Mouse (Mus musculus) liver, embryonic 15.5 days (tissue): ENCODE results near the gene Lipc. TPM values are rescaled to one million over a fixed set of nuclear protein-coding genes. Genes with fewer than 3 reads are reported as not detected.
"Not testable (repeated sequence)": the region's sequence is repeated elsewhere in the genome, so short reads cannot be mapped to it uniquely, and the experiment has no call there.

Source experiments
- ATAC-seq: fragments of 200-750 bp; cut with Nextera tagmentation; 2 replicates; pipeline ENCODE4 v1.8.0; 2017; ENCODE audit warnings: moderate number of reproducible peaks, mild to moderate bottlenecking, moderate library complexity; ENCODE audit not compliant: insufficient read depth
- H3K27ac ChIP-seq: fragments of 300-500 bp; sonication (generic); replicated peaks from 2 replicates; pipeline ENCODE4 v1.5.1; 2015; ENCODE audit warnings: mild to moderate bottlenecking, inconsistent platforms
- H3K27me3 ChIP-seq: fragments of 300-500 bp; sonication (generic); 2 replicates; pipeline ENCODE4 v1.6.1; 2015; ENCODE audit warnings: mild to moderate bottlenecking, inconsistent platforms
- H3K36me3 ChIP-seq: fragments of 300-500 bp; sonication (generic); replicated peaks from 2 replicates; pipeline ENCODE4 v1.6.1; 2015; ENCODE audit warnings: moderate library complexity, mild to moderate bottlenecking, inconsistent platforms
- H3K4me1 ChIP-seq: fragments of 300-500 bp; sonication (generic); replicated peaks from 2 replicates; pipeline ENCODE4 v1.6.1; 2015; ENCODE audit warnings: inconsistent platforms
- H3K4me2 ChIP-seq: fragments of 300-500 bp; sonication (generic); 2 replicates; pipeline ENCODE4 v1.6.1; 2015; ENCODE audit warnings: moderate library complexity, mild to moderate bottlenecking, inconsistent platforms
- H3K4me3 ChIP-seq: fragments of 300-500 bp; sonication (generic); replicated peaks from 2 replicates; pipeline ENCODE4 v1.5.1; 2015; ENCODE audit warnings: mild to moderate bottlenecking, inconsistent platforms
- H3K9ac ChIP-seq: fragments of 300-500 bp; sonication (generic); 2 replicates; pipeline ENCODE4 v1.6.1; 2015; ENCODE audit warnings: moderate library complexity, mild to moderate bottlenecking, inconsistent platforms
- H3K9me3 ChIP-seq: fragments of 300-500 bp; sonication (generic); replicated peaks from 2 replicates; pipeline ENCODE4 v1.6.1; 2016; ENCODE audit warnings: inconsistent platforms
- WGBS: fragments of 180-500 bp; shearing (Covaris S2); methylation state at CpG from one replicate; pipeline ENCODE4 v1.1.7; 2015; ENCODE audit warnings: mixed read lengths; ENCODE audit not compliant: insufficient replicate concordance; 5-methylcytosine and 5-hydroxymethylcytosine counted together
- polyA plus RNA-seq: library from polyadenylated mRNA; unstranded; fragments of >200 nt; fragmentation: Nextera tagmentation; extraction: Ambion mirVana; gene quantifications from 2 replicates; pipeline ENCODE4 v1.2.1, GENCODE M21; 2015

Gene Lipc
- polyA plus RNA-seq, 1 experiment from 2014 or later, result 39.5 TPM

DNA sequence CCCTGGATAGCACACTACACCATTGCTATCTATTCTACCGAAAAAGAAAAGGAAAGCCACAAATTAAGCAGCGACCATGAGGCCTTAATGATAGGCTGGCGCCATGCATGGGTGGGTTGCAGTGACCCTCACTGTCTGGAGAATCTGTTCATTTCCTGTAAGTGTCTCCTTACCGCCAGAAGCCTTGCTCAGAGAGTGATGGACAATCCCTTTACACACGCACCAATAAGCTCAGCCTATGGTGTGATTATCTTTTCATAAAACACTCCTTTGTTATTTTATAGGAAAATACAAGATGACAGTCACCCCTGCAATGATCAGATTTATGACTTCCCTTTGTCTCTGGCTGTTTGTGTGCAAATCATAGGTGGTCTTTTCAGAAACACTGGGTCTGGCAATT is 92.8 kb downstream of the Lipc start:
- Histone ChIP-seq H3K9ac (no peak overlapping the region), H3K4me1 (peaks cover 58% of the 10 kb centered on the region), H3K27ac (no peak overlapping the region), H3K36me3 (no peaks in the 10 kb centered on the region), H3K27me3 (no peaks in the 10 kb centered on the region), H3K4me2 (no peak overlapping the region), H3K4me3 (no peak overlapping the region), H3K9me3 (no peaks in the 10 kb centered on the region)
- ATAC-seq, result no peak
- 60% methylated on average over 5 of the region's 5 CpGs for WGBS

DNA sequence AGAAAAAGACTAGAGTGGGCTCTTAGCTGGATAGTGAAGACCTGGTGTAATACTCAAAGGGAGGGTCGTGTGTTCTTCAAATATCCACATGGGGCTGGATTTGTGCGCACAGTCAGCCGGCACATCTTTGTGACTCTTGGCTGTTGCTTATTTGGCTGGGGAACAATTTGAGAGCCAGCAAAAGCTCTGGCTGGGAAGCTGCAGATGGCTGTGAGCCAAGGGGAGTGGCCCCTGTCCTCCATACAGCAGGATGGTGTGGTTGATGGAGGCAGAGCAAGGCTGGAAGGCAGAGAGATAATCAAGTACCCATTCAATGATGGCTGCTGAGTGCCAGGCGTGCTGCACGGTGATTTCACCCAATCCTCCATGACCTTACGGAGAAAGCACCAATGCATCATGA is 96.2 kb downstream of the Lipc start:
- Histone ChIP-seq H3K4me1 (peaks cover 59% of the 10 kb centered on the region), H3K27ac (peak overlapping the region; percentile 29; the same call in 1 of the 2 replicates), H3K27me3 (no peaks in the 10 kb centered on the region), H3K9ac (0 out of 2 replicates have a peak overlapping the region, but pooled peaks have one; percentile 20), H3K9me3 (no peaks in the 10 kb centered on the region), H3K4me2 (no peak overlapping the region), H3K4me3 (no peak overlapping the region), H3K36me3 (no peaks in the 10 kb centered on the region)
- WGBS, result 53% methylated on average over 6 of the region's 6 CpGs
- ATAC-seq, result peak; percentile 68

DNA sequence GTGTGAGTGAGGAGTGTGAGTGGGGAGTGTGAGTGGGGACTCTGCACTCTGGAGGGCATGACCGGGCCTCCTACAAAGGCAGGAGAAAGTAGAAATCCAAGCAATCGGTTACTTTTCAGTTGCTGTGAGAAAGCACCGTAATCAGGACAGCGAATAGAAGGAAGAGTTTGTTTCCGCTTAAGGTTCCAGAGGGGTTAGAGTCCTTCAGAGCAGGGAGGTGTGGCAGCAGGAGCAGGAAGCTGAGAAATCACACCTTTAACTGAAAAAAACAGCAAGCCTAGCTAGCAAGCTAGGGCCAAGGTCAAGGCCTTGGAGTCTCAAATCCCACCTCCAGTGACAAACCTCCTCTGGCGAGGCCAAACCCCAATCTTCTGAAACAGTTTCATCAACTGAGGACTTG is 97.1 kb downstream of the Lipc start:
- Histone ChIP-seq H3K4me3 (no peak overlapping the region), H3K4me2 (no peak overlapping the region), H3K4me1 (peaks cover 61% of the 10 kb centered on the region), H3K36me3 (no peaks in the 10 kb centered on the region), H3K9ac (no peak overlapping the region), H3K27ac (peak overlapping the region; percentile 29; the same call in 1 of the 2 replicates), H3K27me3 (no peaks in the 10 kb centered on the region), H3K9me3 (no peaks in the 10 kb centered on the region)
- ATAC-seq, result no peak
- 64% methylated on average over 6 of the region's 6 CpGs for WGBS

DNA sequence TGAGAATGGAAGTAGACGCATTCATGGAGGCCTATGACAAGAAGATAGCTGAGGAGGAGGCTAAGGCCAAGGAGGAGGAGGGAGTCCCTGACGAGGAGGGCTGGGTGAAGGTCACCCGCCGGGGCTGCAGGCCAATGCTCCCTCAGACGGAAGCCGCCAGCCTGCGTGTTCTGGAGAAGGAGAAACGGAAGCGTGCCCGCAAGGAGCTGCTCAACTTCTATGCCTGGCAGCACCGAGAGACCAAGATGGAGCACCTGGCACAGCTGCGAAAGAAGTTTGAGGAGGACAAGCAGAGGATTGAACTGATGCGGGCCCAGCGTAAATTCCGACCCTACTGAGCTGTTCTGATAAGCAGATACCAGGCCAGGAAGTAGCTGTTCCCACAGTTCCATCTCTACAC is 98.9 kb downstream of the Lipc start:
- H3K4me1 ChIP-seq, result peaks cover 66% of the 10 kb centered on the region
- H3K36me3 ChIP-seq, ATAC-seq, H3K4me2 ChIP-seq, H3K9ac ChIP-seq, H3K27ac ChIP-seq, H3K9me3 ChIP-seq, H3K4me3 ChIP-seq, H3K27me3 ChIP-seq: not testable (repeated sequence)
- 60% methylated on average over 15 of the region's 15 CpGs for WGBS

DNA sequence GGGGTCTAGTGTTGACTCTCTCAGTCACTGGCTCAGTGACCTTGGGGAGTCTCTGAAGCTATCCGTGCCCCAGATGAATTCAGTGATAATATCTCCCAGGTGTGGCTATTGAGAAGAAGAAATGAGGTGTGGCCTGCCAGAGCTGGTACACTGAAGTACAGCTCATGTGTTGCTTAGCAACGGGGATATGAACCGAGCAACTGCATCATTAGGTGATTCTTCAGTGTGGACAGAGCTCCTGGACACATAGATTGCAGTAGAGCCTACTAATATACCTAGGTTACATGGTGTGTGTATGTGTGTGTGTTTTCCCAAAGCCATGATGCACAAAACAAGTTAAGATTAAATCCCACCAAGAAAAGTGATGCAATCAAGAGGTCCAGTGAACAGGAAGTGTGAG is 100.5 kb downstream of the Lipc start:
- Histone ChIP-seq H3K27ac (peak overlapping the region; percentile 19; the same call in 1 of the 2 replicates), H3K9me3 (no peaks in the 10 kb centered on the region), H3K4me2 (no peak overlapping the region), H3K4me3 (no peak overlapping the region), H3K9ac (no peak overlapping the region), H3K36me3 (no peaks in the 10 kb centered on the region), H3K27me3 (no peaks in the 10 kb centered on the region), H3K4me1 (peaks cover 74% of the 10 kb centered on the region)
- ATAC-seq, result no peak
- WGBS, result 60% methylated on average over 3 of the region's 3 CpGs

DNA sequence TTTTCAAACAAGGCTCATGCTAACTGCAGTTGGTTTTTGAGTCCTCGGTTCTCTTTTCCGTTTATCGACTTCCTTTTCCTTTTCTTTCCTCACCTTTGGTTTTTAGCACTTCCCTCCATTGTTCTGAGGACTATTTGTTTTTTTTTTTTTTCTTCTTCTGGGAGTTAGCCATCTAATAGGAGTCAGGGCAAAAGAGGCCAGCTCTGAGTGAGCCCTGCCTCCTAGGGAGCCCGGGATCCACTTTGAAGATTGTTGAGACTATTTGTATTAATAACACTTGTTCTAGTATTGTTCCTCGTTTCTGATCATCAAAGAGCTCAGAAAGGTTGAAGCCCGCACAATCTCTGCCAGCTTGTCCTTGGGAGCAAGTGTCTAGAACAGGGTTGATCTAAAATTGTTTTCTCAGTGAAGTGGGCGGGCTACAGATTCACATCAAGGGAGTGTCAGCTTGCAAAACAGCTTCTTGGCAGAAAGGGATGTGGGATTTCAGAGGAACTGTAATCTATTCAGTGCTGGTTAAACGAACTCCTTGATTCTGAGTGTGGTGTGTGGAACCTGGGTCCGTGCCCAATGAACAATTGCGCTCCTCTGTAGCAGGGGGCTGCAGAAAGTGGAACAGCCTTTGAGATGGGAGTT is 103.8 kb downstream of the Lipc start:
- peak; percentile 58 for ATAC-seq
- Histone ChIP-seq H3K4me2 (peak overlapping the region; percentile 80), H3K9ac (peak overlapping the region; percentile 57), H3K27ac (peak overlapping the region; percentile 91), H3K36me3 (no peaks in the 10 kb centered on the region), H3K4me1 (peaks cover 62% of the 10 kb centered on the region), H3K27me3 (no peaks in the 10 kb centered on the region), H3K9me3 (no peaks in the 10 kb centered on the region), H3K4me3 (peak overlapping the region; percentile 46)
- 9% methylated on average over 10 of the region's 10 CpGs for WGBS

DNA sequence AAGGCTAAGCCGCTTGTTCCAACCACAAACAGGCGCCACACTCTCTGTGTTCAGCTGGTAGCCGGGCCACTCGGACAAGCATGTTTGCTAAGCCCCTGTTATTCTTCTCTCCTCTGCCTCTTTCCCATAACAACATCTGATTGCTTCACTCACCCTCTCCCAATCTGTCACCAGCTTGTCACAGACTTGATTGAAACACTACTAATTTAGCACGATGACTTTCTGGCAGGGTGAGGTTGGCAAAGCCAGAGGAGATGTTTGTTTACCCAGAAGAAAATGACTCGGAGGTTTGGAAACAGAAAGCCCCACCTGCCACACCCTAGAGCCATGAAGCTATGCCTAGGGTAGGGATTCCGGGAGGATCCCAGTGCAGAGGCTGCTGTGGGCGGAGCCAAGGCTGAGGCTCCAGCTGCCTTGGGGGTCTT is 104.4 kb downstream of the Lipc start:
- H3K36me3 ChIP-seq, result no peaks in the 10 kb centered on the region
- 10% methylated on average over 8 of the region's 8 CpGs for WGBS
- H3K4me1 ChIP-seq, result peaks cover 64% of the 10 kb centered on the region
- H3K27ac ChIP-seq, result peak overlapping the region; percentile 91
- no peaks in the 10 kb centered on the region for H3K27me3 ChIP-seq
- ATAC-seq, result peak; percentile 91
- peak overlapping the region; percentile 57 for H3K9ac ChIP-seq
- H3K4me3 ChIP-seq, result peak overlapping the region; percentile 46
- peak overlapping the region; percentile 80 for H3K4me2 ChIP-seq
- no peaks in the 10 kb centered on the region for H3K9me3 ChIP-seq

DNA sequence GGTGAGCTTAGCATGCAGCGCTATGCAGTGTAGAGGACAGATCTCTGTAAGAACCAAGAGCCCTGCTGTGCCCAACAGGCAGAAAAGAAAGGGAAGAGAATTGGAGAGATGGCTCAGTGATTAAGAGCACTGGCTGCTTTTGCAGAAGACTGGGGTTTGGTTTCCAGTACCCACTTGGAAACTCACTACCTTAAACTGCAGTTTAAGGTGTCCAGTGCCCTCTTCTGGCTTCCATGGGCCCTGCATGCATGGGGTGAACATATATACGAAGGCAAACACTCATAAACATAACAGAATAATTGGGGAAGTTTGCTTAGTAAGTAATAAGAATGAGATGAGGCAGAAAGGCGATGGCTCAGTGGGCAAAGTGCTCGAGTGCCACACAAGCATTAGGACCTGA is 108.8 kb downstream of the Lipc start:
- Histone ChIP-seq H3K36me3 (no peaks in the 10 kb centered on the region), H3K27ac (peak overlapping the region; percentile 100), H3K4me2 (no peak overlapping the region), H3K27me3 (no peaks in the 10 kb centered on the region), H3K9ac (no peak overlapping the region), H3K4me1 (peaks cover 82% of the 10 kb centered on the region), H3K4me3 (no peak overlapping the region), H3K9me3 (no peaks in the 10 kb centered on the region)
- ATAC-seq, result no peak
- 81% methylated on average over 4 of the region's 4 CpGs for WGBS

DNA sequence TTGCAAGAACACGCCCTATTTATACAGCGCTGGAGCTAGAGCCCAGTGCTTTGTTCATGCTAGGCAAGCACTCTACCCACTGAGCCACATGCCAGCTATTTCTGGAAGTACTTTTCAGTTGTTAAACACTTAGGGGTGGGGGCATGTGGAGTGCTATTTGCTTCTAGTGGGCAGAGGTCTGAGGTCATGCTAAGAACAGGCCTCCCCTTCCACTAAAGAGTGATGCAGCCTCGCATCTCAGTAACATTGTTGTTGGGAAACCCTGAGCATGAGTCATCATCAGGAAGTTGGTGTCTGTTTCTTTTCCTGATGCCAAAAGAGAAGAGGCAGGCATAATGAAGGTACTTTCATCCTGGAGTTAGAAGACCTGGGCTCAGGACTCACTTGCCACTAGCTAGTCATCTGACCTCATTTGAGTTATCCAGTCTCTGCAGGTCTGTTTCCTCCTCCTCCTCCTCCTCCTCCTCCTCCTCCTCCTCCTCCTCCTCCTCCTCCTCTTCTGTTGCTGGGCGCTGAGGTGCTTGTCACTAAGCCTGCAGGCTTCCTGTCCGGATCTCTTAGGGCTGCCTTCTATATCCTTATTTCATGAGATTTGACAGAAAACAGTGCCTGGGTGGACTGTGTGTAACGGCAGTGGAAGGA is 109.6 kb downstream of the Lipc start:
- H3K9ac ChIP-seq, result peak overlapping the region; percentile 34; the same call in 1 of the 2 replicates
- 42% methylated on average over 6 of the region's 6 CpGs for WGBS
- H3K27me3 ChIP-seq, result no peaks in the 10 kb centered on the region
- H3K4me1 ChIP-seq, result peaks cover 82% of the 10 kb centered on the region
- H3K27ac ChIP-seq, result peak overlapping the region; percentile 100
- peak; percentile 43 for ATAC-seq
- H3K36me3 ChIP-seq, result no peaks in the 10 kb centered on the region
- no peaks in the 10 kb centered on the region for H3K9me3 ChIP-seq
- H3K4me3 ChIP-seq, result no peak overlapping the region
- H3K4me2 ChIP-seq, result no peak overlapping the region

DNA sequence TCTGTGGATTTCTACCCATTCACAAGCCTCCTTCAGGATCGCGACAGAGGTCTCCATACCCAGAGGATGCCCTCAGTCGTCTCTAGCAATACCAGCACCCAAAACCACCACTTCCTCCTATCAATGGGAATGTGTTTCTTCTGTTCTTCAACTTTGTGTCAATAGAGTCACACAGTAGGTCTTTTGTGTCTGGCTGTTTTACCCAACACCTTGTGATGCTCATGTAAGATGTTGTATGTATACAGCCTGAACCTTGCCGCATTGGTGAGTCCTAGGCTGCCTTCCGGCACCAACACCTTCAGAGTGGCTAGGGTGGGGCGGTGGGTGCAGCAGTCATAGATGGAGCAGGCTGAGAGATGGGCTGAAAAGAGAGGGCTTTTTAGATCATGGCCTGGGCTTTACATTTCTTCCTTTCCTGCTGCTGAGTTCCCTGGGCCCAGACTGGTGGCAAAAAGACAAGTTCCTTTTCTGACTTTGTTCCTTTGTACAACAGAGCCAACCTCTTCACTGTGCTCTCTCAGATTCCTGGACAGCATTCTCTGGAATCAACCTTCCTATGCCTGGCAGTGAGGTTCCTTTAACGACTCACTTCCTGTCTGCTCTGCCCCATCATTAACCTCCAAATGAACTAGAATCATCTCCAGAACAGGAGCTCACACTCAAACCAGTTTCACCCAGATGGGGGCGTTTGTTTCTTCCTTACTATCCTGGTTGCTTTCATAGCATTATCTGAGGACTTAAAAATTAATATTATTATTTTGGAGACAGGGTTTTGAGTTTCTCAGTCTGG is 110.4 kb downstream of the Lipc start:
- H3K9me3 ChIP-seq, result no peaks in the 10 kb centered on the region
- no peaks in the 10 kb centered on the region for H3K27me3 ChIP-seq
- peaks cover 82% of the 10 kb centered on the region for H3K4me1 ChIP-seq
- H3K4me3 ChIP-seq, result no peak overlapping the region
- peak overlapping the region; percentile 35; the same call in 1 of the 2 replicates for H3K4me2 ChIP-seq
- no peaks in the 10 kb centered on the region for H3K36me3 ChIP-seq
- H3K9ac ChIP-seq, result 0 out of 2 replicates have a peak overlapping the region, but pooled peaks have one; percentile 7
- WGBS, result 63% methylated on average over 8 of the region's 8 CpGs
- no peak for ATAC-seq
- H3K27ac ChIP-seq, result peak overlapping the region; percentile 100

DNA sequence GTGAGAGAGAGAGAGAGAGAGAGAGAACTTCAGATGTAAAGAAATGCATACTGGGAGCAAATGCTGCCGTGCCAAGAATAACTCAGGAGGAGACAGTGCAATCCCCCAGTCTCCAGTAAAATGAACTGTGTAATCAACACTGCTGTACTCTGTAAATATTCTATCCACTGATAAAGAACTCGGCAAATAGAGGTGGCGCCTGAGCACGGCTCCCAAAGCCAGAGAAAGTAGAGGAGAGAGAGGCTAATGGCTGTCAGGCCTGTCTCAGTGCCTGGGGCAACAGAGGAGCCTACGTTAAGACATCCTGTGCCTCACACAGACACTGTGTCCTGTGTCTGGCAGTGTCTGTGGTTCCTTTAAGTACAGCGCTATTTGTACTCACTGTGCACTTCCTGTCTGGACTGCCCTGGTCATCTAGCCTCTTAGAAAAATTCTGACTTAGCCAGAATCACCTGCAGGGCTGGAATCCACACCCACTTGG is 111.1 kb downstream of the Lipc start:
- WGBS, result 16% methylated on average over 6 of the region's 6 CpGs
- no peak overlapping the region for H3K4me3 ChIP-seq
- peak overlapping the region; percentile 35 for H3K4me2 ChIP-seq
- no peaks in the 10 kb centered on the region for H3K27me3 ChIP-seq
- peaks cover 86% of the 10 kb centered on the region for H3K4me1 ChIP-seq
- peak overlapping the region; percentile 100 for H3K27ac ChIP-seq
- no peaks in the 10 kb centered on the region for H3K36me3 ChIP-seq
- ATAC-seq, result peak; percentile 32; the same call in 1 of the 2 replicates
- no peaks in the 10 kb centered on the region for H3K9me3 ChIP-seq
- H3K9ac ChIP-seq, result peak overlapping the region; percentile 37
